Mouse (Mus musculus) neural tube, embryonic 15.5 days (tissue): ENCODE data around the gene Rrad. TPM values are rescaled to one million over a fixed set of nuclear protein-coding genes. Genes with fewer than 3 reads are reported as not detected.
"Not testable (repeated sequence)": the region's sequence is repeated elsewhere in the genome, so short reads cannot be mapped to it uniquely, and the experiment has no call there.

Experiments
- ATAC-seq: fragments of 200-750 bp; cut with Nextera tagmentation; 2 replicates; pipeline ENCODE4 v1.8.0; 2017; ENCODE audit warnings: mild to moderate bottlenecking, moderate TSS enrichment, moderate library complexity; ENCODE audit not compliant: low FRiP score
- H3K27ac ChIP-seq: fragments of 300-500 bp; sonication (generic); replicated peaks from 2 replicates; pipeline ENCODE4 v1.5.1; 2015; ENCODE audit warnings: mild to moderate bottlenecking, inconsistent platforms
- H3K27me3 ChIP-seq: fragments of 300-500 bp; sonication (generic); replicated peaks from 2 replicates; pipeline ENCODE4 v1.6.1; 2015; ENCODE audit warnings: inconsistent platforms
- H3K36me3 ChIP-seq: fragments of 300-500 bp; sonication (generic); 2 replicates; pipeline ENCODE4 v1.6.1; 2015; ENCODE audit warnings: inconsistent platforms
- H3K4me1 ChIP-seq: fragments of 300-500 bp; sonication (generic); 2 replicates; pipeline ENCODE4 v1.6.1; 2015; ENCODE audit warnings: inconsistent platforms
- H3K4me2 ChIP-seq: fragments of 300-500 bp; sonication (generic); 2 replicates; pipeline ENCODE4 v1.6.1; 2015; ENCODE audit warnings: inconsistent platforms, mild to moderate bottlenecking, moderate library complexity
- H3K4me3 ChIP-seq: fragments of 300-500 bp; sonication (generic); replicated peaks from 2 replicates; pipeline ENCODE4 v1.5.1; 2015; ENCODE audit warnings: mild to moderate bottlenecking, inconsistent platforms
- H3K9ac ChIP-seq: fragments of 300-500 bp; sonication (generic); replicated peaks from 2 replicates; pipeline ENCODE4 v1.6.1; 2015; ENCODE audit warnings: mild to moderate bottlenecking, inconsistent platforms
- H3K9me3 ChIP-seq: fragments of 300-500 bp; sonication (generic); replicated peaks from 2 replicates; pipeline ENCODE4 v1.6.1; 2016; ENCODE audit warnings: inconsistent platforms
- WGBS: fragments of 180-500 bp; shearing (Covaris S2); methylation state at CpG from one replicate; pipeline ENCODE4 v1.1.7; 2015; ENCODE audit warnings: mixed read lengths; 5-methylcytosine and 5-hydroxymethylcytosine counted together
- polyA plus RNA-seq: library from polyadenylated mRNA; unstranded; fragments of >200 nt; fragmentation: Nextera tagmentation; extraction: Ambion mirVana; gene quantifications from 2 replicates; pipeline ENCODE4 v1.2.1, GENCODE M21; 2015

Rrad gene
- polyA plus RNA-seq = 4.7 and 6.8 TPM in 2 replicates

GRCm38 (mm10) chr8:104630981-104631663, at the start of gene Rrad:
Gene Rrad (minus strand): TSS chr8:104631327.
- Histone ChIP-seq H3K36me3 (peaks cover 9% of the 10 kb centered on the region), H3K4me1 (peaks cover 17% of the 10 kb centered on the region), H3K9me3 (no peaks in the 10 kb centered on the region), H3K9ac (peak within 1 kb of the TSS; percentile 38), H3K4me2 (peak within 1 kb of the TSS; percentile 66), H3K4me3 (peak within 1 kb of the TSS; percentile 37), H3K27me3 (peaks cover 31% of the 10 kb centered on the region), H3K27ac (no peak within 1 kb of the TSS)
- ATAC-seq = peak; percentile 49; the same call in 1 of the 2 replicates
- WGBS = under 1% methylated on average over 27 of the region's 28 CpGs

GRCm38 (mm10) chr8:104655614-104656013, 24.5 kb upstream of the Rrad start:
- ATAC-seq = no peak
- WGBS = 74% methylated on average over 4 of the region's 4 CpGs
- Histone ChIP-seq H3K4me2 (no peak overlapping the region), H3K4me3 (no peak overlapping the region), H3K9ac (no peak overlapping the region), H3K9me3 (no peaks in the 10 kb centered on the region), H3K27me3 (no peaks in the 10 kb centered on the region), H3K36me3 (no peaks in the 10 kb centered on the region), H3K4me1 (no peaks in the 10 kb centered on the region), H3K27ac (no peak overlapping the region)

- WGBS = 4% methylated on average over 3 of the region's 3 CpGs
- Histone ChIP-seq H3K27me3 (no peaks in the 10 kb centered on the region), H3K9me3 (no peaks in the 10 kb centered on the region), H3K36me3 (no peaks in the 10 kb centered on the region), H3K4me3 (no peak overlapping the region), H3K4me1 (no peaks in the 10 kb centered on the region), H3K27ac (no peak overlapping the region), H3K4me2 (no peak overlapping the region), H3K9ac (no peak overlapping the region)
- peak; percentile 89 for ATAC-seq
These were observed 23.9 kb upstream of the Rrad start for GRCm38 (mm10) chr8:104654984-104655383.

- WGBS = 67% methylated on average over 3 of the region's 3 CpGs
- H3K36me3 ChIP-seq, H3K9me3 ChIP-seq, H3K27me3 ChIP-seq, H3K4me3 ChIP-seq, ATAC-seq, H3K4me2 ChIP-seq, H3K9ac ChIP-seq, H3K27ac ChIP-seq: not testable (repeated sequence)
- H3K4me1 ChIP-seq = peaks cover 19% of the 10 kb centered on the region
These were observed 13.1 kb upstream of the Rrad start for GRCm38 (mm10) chr8:104644187-104644586.

GRCm38 (mm10) chr8:104642324-104642654, 11.2 kb upstream of the Rrad start:
- H3K9ac ChIP-seq = peak overlapping the region; percentile 89
- H3K4me2 ChIP-seq = peak overlapping the region; percentile 88
- peaks cover 6% of the 10 kb centered on the region for H3K36me3 ChIP-seq
- ATAC-seq = peak; percentile 38
- WGBS = 74% methylated on average over 6 of the region's 6 CpGs
- peak overlapping the region; percentile 85 for H3K27ac ChIP-seq
- no peaks in the 10 kb centered on the region for H3K9me3 ChIP-seq
- no peaks in the 10 kb centered on the region for H3K27me3 ChIP-seq
- H3K4me3 ChIP-seq = peak overlapping the region; percentile 93
- H3K4me1 ChIP-seq = peaks cover 19% of the 10 kb centered on the region

GRCm38 (mm10) chr8:104641426-104642323, 10.5 kb upstream of the Rrad start, which contains the start of gene Ciao2b:
Gene Ciao2b (minus strand): TSS chr8:104641965.
- Histone ChIP-seq H3K9ac (peak within 1 kb of the TSS; percentile 89), H3K9me3 (no peaks in the 10 kb centered on the region), H3K4me3 (peak within 1 kb of the TSS; percentile 93), H3K27ac (peak within 1 kb of the TSS; percentile 85), H3K36me3 (peaks cover 6% of the 10 kb centered on the region), H3K4me1 (peaks cover 19% of the 10 kb centered on the region), H3K27me3 (no peaks in the 10 kb centered on the region), H3K4me2 (peak within 1 kb of the TSS; percentile 88)
- ATAC-seq = peak; percentile 97
- under 1% methylated on average over 66 of the region's 66 CpGs for WGBS

- H3K9me3 ChIP-seq = no peaks in the 10 kb centered on the region
- peak; percentile 33; the same call in 1 of the 2 replicates for ATAC-seq
- peaks cover 19% of the 10 kb centered on the region for H3K4me1 ChIP-seq
- H3K9ac ChIP-seq = peak overlapping the region; percentile 89
- peak overlapping the region; percentile 85 for H3K27ac ChIP-seq
- peaks cover 10% of the 10 kb centered on the region for H3K36me3 ChIP-seq
- 11% methylated on average over 25 of the region's 25 CpGs for WGBS
- H3K4me3 ChIP-seq = peak overlapping the region; percentile 93
- H3K4me2 ChIP-seq = peak overlapping the region; percentile 88
- H3K27me3 ChIP-seq = no peaks in the 10 kb centered on the region
These were observed 9.8 kb upstream of the Rrad start for GRCm38 (mm10) chr8:104640831-104641370.

GRCm38 (mm10) chr8:104640241-104640640, 9.1 kb upstream of the Rrad start:
- H3K9me3 ChIP-seq = no peaks in the 10 kb centered on the region
- ATAC-seq = no peak
- no peaks in the 10 kb centered on the region for H3K27me3 ChIP-seq
- H3K4me2 ChIP-seq = peak overlapping the region; percentile 88
- peak overlapping the region; percentile 93 for H3K4me3 ChIP-seq
- peaks cover 16% of the 10 kb centered on the region for H3K36me3 ChIP-seq
- H3K27ac ChIP-seq = no peak overlapping the region
- H3K9ac ChIP-seq = peak overlapping the region; percentile 89
- 93% methylated on average over 7 of the region's 7 CpGs for WGBS
- peaks cover 19% of the 10 kb centered on the region for H3K4me1 ChIP-seq

- Histone ChIP-seq H3K9ac (no peak overlapping the region), H3K4me2 (no peak overlapping the region), H3K36me3 (peaks cover 19% of the 10 kb centered on the region), H3K9me3 (no peaks in the 10 kb centered on the region), H3K27ac (no peak overlapping the region), H3K4me1 (peaks cover 19% of the 10 kb centered on the region), H3K27me3 (0 out of 2 replicates have a peak, but pooled peaks cover 2% of the 10 kb centered on the region), H3K4me3 (no peak overlapping the region)
- WGBS = 90% methylated on average over 6 of the region's 6 CpGs
- ATAC-seq = no peak
These were observed 6.9 kb upstream of the Rrad start for GRCm38 (mm10) chr8:104638010-104638409.

- no peak overlapping the region for H3K9ac ChIP-seq
- peaks cover 19% of the 10 kb centered on the region for H3K4me1 ChIP-seq
- H3K27me3 ChIP-seq = peaks cover 19% of the 10 kb centered on the region
- ATAC-seq = no peak
- H3K9me3 ChIP-seq = no peaks in the 10 kb centered on the region
- peaks cover 19% of the 10 kb centered on the region for H3K36me3 ChIP-seq
- H3K27ac ChIP-seq = no peak overlapping the region
- H3K4me2 ChIP-seq = no peak overlapping the region
- no peak overlapping the region for H3K4me3 ChIP-seq
- 97% methylated on average over 3 of the region's 3 CpGs for WGBS
These were observed 4.0 kb upstream of the Rrad start for GRCm38 (mm10) chr8:104635004-104635710.

- ATAC-seq = no peak
- Histone ChIP-seq H3K36me3 (peaks cover 13% of the 10 kb centered on the region), H3K4me1 (peaks cover 17% of the 10 kb centered on the region), H3K27ac (no peak overlapping the region), H3K9me3 (no peaks in the 10 kb centered on the region), H3K4me3 (no peak overlapping the region), H3K9ac (no peak overlapping the region), H3K4me2 (no peak overlapping the region), H3K27me3 (peaks cover 31% of the 10 kb centered on the region)
- 58% methylated on average over 9 of the region's 9 CpGs for WGBS
These were observed 2.1 kb upstream of the Rrad start for GRCm38 (mm10) chr8:104633156-104633744.
